Mouse (Mus musculus): ENCODE results near the gene Tarbp2.

DNA sequence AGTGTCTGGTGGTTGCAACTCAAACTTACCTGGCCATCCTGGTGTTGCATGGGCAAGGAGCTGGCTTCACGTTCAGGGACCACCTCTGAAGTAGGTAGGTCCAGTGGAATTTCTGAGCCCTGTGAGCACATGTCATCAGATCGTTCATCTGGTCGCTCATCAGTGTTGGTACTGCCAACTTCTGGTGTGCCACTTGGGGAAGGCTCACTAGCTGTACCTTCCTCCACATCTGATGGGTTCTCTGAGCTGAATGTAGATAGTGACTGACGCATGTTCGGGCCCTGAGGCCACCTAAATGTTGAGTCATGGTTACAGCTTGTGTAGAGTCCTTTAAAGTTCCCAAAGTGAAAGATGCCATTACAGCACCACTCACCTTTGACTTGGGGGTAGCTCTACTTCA, 17.5 kb upstream of the Tarbp2 start:
- TF ChIP-seq CTCF (IDR thresholded peaks at IDR 0.05; ENCODE audit: control insufficient read depth, insufficient read depth, low read length) = no peak
- no peak for TF ChIP-seq POLR2A (IDR thresholded peaks at IDR 0.05; ENCODE audit: borderline replicate concordance, control insufficient read depth, low read depth, low read length)
